1 mouse cellular context compared by ENCODE assay signal in the genomic region with DNA sequence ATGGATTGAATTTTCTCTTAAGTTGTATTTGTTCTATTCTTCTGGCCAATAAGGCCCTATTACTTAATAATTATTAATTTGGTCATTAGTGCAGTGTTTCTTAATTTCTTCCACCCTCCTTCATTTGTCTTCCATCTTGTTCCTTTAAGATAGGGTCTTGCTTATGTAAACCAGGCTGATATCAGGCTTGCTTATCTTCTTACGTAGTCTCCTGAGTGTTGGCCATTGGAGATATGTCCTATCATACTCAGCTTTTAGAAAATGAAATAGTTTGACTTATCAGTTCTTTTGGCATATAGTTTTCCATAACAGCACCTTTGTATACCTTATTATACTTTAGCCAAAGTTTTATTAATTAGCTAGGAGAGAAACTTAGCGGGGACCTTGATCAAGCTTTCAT.
TF ChIP-seq lines count a peak whose summit lies in the region.

No protein-coding gene starts in this region.

TF ChIP-seq in MEL, 35 proteins besides CTCF, POLR2A, EP300 and RAD21 (continued from another document):
- 0 out of 2 replicates have a peak, but pooled peaks have one; percentile 39 for TF ChIP-seq TCF12 (IDR thresholded peaks at IDR 0.05; ENCODE audit: low read depth, low read length)
- 0 out of 2 replicates have a peak, but pooled peaks have one; percentile 9 for TF ChIP-seq ETS1 (IDR thresholded peaks at IDR 0.05; ENCODE audit: low read depth, low read length)
- no peak for TF ChIP-seq BHLHE40 (IDR thresholded peaks at IDR 0.05; ENCODE audit: borderline replicate concordance, low read depth, low read length)
